Mouse (Mus musculus) CD4-positive helper T cell, adult 2 months (primary cell): ENCODE results near the gene As3mt.

Experiments
- DNase-seq: peaks from one replicate; pipeline ENCODE4 v3.0.0-alpha.2; 2012; ENCODE audit warnings: low read depth, missing footprints, low spot score

Gene As3mt

GRCm38 (mm10) chr19:46784502-46784901 lies 77.2 kb downstream of the As3mt start:
- DNase-seq: no peak

- DNase-seq: no peak
Measured at GRCm38 (mm10) chr19:46785633-46786032, 78.4 kb downstream of the As3mt start.

DNA sequence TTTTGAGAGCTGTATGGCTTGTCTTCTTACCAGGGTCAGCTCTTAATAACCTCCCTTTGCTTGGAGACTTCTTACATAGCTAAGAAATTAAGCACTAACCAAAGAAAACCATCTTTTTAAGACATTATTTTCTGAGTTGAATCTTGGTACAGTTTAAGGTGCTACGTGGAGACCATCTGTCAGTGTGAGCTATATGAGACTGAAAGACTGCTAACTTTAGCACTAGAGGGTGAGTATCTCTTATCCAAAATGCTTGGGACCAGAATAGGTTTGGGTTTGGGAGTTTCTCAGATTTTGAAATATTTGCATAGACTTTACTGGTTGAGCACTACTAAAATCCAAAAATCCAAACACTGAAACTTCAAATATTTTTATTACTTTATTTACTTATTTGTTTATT lies 82.5 kb downstream of the As3mt start:
- DNase-seq: no peak
